Mouse (Mus musculus) left cerebral cortex, postnatal 36 days (tissue): ENCODE measurements around the gene Spire2. TPM values are rescaled to one million over a fixed set of nuclear protein-coding genes. Genes with fewer than 3 reads are reported as not detected.
"Not testable (repeated sequence)": the region's sequence is repeated elsewhere in the genome, so short reads cannot be mapped to it uniquely, and the experiment has no call there.

ENCODE experiments used
- DNase-seq, 2 experiments: peaks; one replicate each; pipeline ENCODE4 v3.0.0; 2021 to 2022; ENCODE audit warnings: low spot score in 2 of 2, mixed read lengths in 1 of 2
- intact Hi-C: fragments of 180-260 bp; cut with DNase I; formaldehyde crosslinking; loops from one replicate; pipeline ENCODE4 v1.15.1; 2025
- total RNA-seq, 2 experiments: library from RNA; stranded (reverse); gene quantifications; 2 replicates each; pipeline ENCODE4 v1.2.3; 2021

The Spire2 gene
- total RNA-seq, 2 experiments from 2014 or later, result 14.8 to 18.2 TPM

DNA sequence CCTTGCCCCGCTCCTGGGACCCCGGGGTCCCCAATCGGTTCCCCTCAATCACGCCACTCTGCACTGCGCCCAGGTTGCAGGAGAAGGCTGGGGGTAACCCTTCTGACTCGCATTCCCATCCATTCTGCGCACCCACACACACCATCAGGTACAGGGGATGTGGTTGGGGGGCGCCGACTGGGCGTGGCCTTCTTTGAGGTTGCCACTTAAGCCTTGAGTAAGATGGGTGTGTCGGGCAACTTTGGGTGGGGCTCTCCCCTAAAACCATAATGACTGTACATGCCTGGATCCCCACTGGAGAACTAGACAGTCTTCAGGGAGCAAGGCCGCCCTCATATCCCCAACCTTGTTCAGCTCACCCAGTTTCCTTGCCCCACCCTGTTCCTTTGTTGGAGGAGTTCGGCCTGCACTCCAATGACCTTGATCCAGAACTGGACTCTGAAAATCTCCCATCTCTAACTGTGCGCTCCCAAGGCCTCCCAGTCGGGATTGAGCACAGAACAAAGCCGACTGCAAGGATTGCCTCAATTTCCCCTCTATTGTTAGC, 79.3 kb downstream of the Spire2 start:
- intact Hi-C loops, result loop anchor here (2.0 kb wide), 1 partner anchor 31 kb away; no protein-coding TSS in a partner anchor
- DNase-seq, result no peak

DNA sequence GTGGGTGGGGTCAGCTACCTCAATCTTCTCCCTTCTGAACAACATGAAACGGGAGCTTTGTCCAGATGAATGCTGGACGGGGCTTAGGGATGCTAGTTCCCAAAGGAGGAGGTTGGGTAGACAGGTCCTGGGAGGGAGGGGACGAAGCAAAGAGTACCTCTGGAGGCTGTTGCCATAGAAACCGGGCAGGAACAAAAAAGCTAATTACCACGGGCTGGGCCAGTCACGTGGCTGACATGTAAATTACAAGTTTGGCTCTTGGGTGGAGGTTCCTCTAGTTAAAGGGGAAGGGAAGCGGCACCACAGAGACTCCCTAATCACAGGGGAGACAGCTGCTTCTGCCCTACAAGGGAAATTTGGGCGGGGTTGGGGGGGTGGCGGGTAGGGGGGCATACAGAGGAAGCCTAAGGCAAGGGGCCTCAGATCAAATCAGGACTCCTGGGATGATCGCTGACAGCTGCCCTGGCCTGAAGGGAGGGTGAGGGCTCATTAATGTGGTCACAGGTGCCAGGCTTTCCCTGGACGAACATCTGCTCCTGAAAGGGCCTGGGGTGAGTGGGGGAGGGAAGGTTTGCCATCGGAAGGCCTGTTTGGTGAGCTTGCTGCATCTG, 80.2 kb downstream of the Spire2 start:
- DNase-seq, result peak; percentile 77 to 81
- intact Hi-C loops, result loop anchor here (2.0 kb wide), 1 partner anchor 30 kb away; no protein-coding TSS in a partner anchor

DNA sequence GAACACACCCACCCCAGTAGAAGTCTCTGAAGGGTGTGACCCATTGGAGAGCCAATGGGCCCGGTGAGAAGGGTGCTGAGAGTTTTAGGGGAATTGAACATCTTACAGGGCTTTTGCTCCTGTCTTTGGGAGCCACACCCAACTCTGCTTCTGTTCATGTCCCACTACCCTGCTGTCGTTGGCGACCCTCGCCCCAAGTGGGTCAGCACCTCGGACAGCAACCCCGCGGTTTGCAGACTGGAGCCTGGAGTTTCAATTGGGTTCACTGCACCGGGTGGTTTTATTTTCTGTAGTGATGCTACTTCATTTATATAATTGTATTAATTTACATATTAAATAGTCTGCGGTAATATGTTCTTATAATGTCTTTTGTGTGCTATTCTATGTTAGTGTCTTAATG, 81.7 kb downstream of the Spire2 start:
- no peak for DNase-seq
- intact Hi-C loops, result no loop called here

- intact Hi-C loops, DNase-seq: not testable (repeated sequence)
Measured at GRCm38 (mm10) chr8:123414997-123415696, 82.6 kb downstream of the Spire2 start.

DNA sequence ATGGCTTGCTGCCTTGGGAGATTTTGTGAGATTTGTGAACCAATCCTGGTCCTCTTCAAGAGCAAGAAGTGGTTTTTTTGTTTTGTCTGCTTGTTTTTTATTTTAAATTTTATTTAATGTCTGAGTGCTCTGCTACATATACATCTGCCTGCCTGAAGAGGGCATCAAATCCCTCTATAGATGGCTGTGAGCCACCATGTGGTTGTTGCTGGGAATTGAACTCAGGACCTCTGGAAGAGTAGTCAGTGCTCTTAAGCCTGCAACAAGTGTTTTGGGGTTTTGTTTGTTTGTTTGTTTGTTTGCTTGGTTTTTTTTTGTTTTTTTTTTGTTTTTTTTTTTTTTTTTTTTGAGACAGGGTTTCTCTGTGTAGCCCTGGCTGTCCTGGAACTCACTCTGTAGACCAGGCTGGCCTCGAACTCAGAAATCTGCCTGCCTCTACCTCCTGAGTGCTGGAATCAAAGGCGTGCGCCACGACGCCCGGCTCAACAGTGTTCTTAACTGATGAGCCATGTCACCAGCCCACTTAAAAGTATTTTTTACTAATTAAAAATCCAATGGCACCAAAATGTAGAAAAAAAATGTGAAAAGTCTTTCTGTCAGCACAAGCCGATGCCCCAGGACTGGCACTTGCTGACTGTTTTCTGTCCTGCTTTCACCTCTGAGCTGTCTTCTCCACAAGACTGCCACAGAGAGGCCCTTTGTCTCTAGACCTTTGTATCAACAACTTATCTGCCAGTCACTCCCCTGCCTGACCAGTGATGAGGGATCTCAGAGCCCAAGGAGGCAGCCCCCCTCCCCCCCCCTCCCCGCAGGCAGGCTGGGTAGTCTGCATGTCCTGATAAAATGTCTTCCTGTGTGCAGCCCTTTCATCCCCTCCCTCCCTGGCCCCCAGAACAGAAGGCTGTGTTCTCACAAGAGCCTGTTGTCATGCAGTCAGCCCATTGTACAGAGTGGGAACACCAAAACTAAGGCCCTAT, 83.7 kb downstream of the Spire2 start:
- intact Hi-C loops, result no loop called here
- no peak for DNase-seq

DNA sequence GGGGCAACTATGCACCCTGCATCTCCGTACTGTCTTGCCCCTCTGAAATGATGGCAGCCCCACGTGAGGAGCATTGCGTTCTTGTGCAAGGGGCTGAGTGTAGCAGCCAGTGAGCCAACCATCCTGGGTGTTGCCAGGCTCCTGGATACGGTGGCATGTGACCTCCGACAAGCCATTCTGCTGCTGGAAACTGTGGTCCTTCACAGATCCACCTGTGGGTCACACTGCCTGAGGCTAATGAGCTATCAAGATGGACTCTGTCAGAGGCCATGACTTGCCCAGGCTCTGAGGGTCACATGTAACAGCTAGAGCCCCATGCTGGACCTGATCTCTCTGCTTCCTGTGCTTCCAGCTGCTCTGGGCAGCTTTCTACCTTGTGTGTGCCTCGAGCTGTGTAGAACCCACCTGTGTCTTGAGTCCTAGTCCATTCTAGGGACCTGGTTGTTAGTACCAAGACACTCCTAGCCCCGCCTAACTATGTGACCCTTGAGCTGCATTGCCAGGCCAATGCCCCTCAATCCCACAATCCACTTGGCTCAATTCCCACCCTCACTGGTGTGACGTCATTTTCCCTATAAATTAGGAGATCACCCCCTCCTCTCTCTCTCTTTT, 84.5 kb downstream of the Spire2 start:
- intact Hi-C loops, result no loop called here
- DNase-seq, result no peak

Other genes with a start within 250 kb of the Spire2 start
- 100 to 1,000 TPM; 350 to 427 TPM for gene Rpl13, start 230.4 kb upstream of the Spire2 start, total RNA-seq
- 10 to 100 TPM; 42.7 to 75.2 TPM for gene Cpne7, start 215.3 kb upstream of the Spire2 start, total RNA-seq
- gene Sult5a1, start 174.4 kb upstream of the Spire2 start, total RNA-seq, result not detected
- not detected for gene Dpep1, start 146.5 kb upstream of the Spire2 start, total RNA-seq
- 100 to 1,000 TPM in 1 of 2 experiments, 10 to 100 TPM in 1; 95.8 to 113 TPM for gene Chmp1a, start 120.0 kb upstream of the Spire2 start, total RNA-seq
- gene Spata33, start 119.9 kb upstream of the Spire2 start, total RNA-seq, result 1 to 10 TPM; 6.4 to 7.5 TPM
- 100 to 1,000 TPM in 1 of 2 experiments, 10 to 100 TPM in 1; 76.8 to 101 TPM for gene Cdk10, start 107.9 kb upstream of the Spire2 start, total RNA-seq
- 10 to 100 TPM; 86.7 to 88.8 TPM for gene Spata2l, start 96.5 kb upstream of the Spire2 start, total RNA-seq
- gene Zfp276, start 78.5 kb upstream of the Spire2 start, total RNA-seq, result 10 to 100 TPM; 19.2 to 24.8 TPM
- 10 to 100 TPM; 56.1 to 67.6 TPM for gene Vps9d1, start 78.4 kb upstream of the Spire2 start, total RNA-seq
- gene Fanca, start 14.1 kb upstream of the Spire2 start, total RNA-seq, result 1 to 10 TPM; 2.7 TPM
- gene Tcf25, start 41.0 kb downstream of the Spire2 start, total RNA-seq, result 100 to 1,000 TPM; 543 to 593 TPM
- under 1 TPM in 1 of 2 experiments, not detected in 1; 0.14 TPM for gene Mc1r, start 74.4 kb downstream of the Spire2 start, total RNA-seq
- 100 to 1,000 TPM; 399 to 458 TPM for gene Tubb3, start 78.7 kb downstream of the Spire2 start, total RNA-seq
- 10 to 100 TPM; 62.0 to 64.3 TPM for gene Def8, start 90.8 kb downstream of the Spire2 start, total RNA-seq
- 10 to 100 TPM; 29.5 to 40.5 TPM for gene Afg3l1, start 145.2 kb downstream of the Spire2 start, total RNA-seq
- gene Dbndd1, start 182.8 kb downstream of the Spire2 start, total RNA-seq, result 10 to 100 TPM; 15.6 to 17.5 TPM
- gene Gas8, start 186.1 kb downstream of the Spire2 start, total RNA-seq, result 10 to 100 TPM; 23.4 to 34.5 TPM